Mouse (Mus musculus): ENCODE results near the gene Tctn3.

- TF ChIP-seq CTCF (IDR thresholded peaks at IDR 0.05; ENCODE audit: low read depth, low read length): no peak
- TF ChIP-seq POLR2A (IDR thresholded peaks at IDR 0.05; ENCODE audit: borderline replicate concordance, low read depth, low read length): no peak
Observed at GRCm38 (mm10) chr19:40643846-40644245, 31.8 kb upstream of the Tctn3 start.

Measured in bone marrow macrophage, adult 2 months (primary cell).